Mouse (Mus musculus): Measurements from ENCODE around the gene Unc119. TPM values are rescaled to one million over a fixed set of nuclear protein-coding genes. Genes with fewer than 3 reads are reported as not detected.
A peak's percentile ranks its signal among the peaks of the same experiment; 100 is the strongest.

Gene Unc119
- total and polyA plus RNA-seq, 3 experiments: 4.6 to 16.8 (median 4.9) TPM

- DNase-seq: peak in 1 of 2 experiments; percentile 50
- WGBS: 58% methylated on average over 7 of the region's 7 CpGs
Observed at GRCm38 (mm10) chr11:78345801-78346200, 2.5 kb downstream of the Unc119 start.

GRCm38 (mm10) chr11:78346326-78347069, 3.2 kb downstream of the Unc119 start:
- intact Hi-C loops (cut with DNase I): loop anchor here (5.0 kb wide), 2 partner anchors 44 to 84 kb away; partner anchors contain the start of genes 2610507B11Rik and Spag5
- Histone ChIP-seq H3K9ac (ENCODE audit: low read depth, low read length) (no peak overlapping the region), H3K27ac (no peak overlapping the region), H3K4me1 (ENCODE audit: control insufficient read depth, insufficient read depth, low read length) (peaks cover 10% of the 10 kb centered on the region), H3K4me3 (no peak overlapping the region), H3K27me3 (ENCODE audit: control insufficient read depth, insufficient read depth, low read length) (no peaks in the 10 kb centered on the region), H3K36me3 (ENCODE audit: control insufficient read depth, insufficient read depth, low read length) (no peaks in the 10 kb centered on the region), H3K79me2 (replicated peaks; ENCODE audit: control insufficient read depth, insufficient read depth, low read length) (no peaks in the 10 kb centered on the region)
- TF ChIP-seq CTCF (IDR thresholded peaks at IDR 0.05) (no peak), EP300 (IDR thresholded peaks at IDR 0.05; ENCODE audit: insufficient read depth, low read depth, low read length) (no peak), POLR2A (IDR thresholded peaks at IDR 0.05; ENCODE audit: insufficient read depth, low read depth, low read length) (no peak)
- no peak for DNase-seq
- WGBS: 74% methylated on average over 6 of the region's 6 CpGs

More at GRCm38 (mm10) chr11:78345801-78346200, 2.5 kb downstream of the Unc119 start:
- no peaks in the 10 kb centered on the region for H3K36me3 ChIP-seq (ENCODE audit: control insufficient read depth, insufficient read depth, low read length)
- no peak overlapping the region for H3K4me3 ChIP-seq
- no peaks in the 10 kb centered on the region for H3K27me3 ChIP-seq (ENCODE audit: control insufficient read depth, insufficient read depth, low read length)
- intact Hi-C loops (cut with DNase I): loop anchor here (5.0 kb wide), 2 partner anchors 44 to 84 kb away; partner anchors contain the start of genes 2610507B11Rik and Spag5
- TF ChIP-seq POLR2A (IDR thresholded peaks at IDR 0.05; ENCODE audit: insufficient read depth, low read depth, low read length) (no peak), CTCF (IDR thresholded peaks at IDR 0.05) (no peak), EP300 (IDR thresholded peaks at IDR 0.05; ENCODE audit: insufficient read depth, low read depth, low read length) (no peak)
- no peaks in the 10 kb centered on the region for H3K79me2 ChIP-seq (replicated peaks; ENCODE audit: control insufficient read depth, insufficient read depth, low read length)
- peak overlapping the region; percentile 28 for H3K27ac ChIP-seq
- H3K9ac ChIP-seq (ENCODE audit: low read depth, low read length): no peak overlapping the region
- H3K4me1 ChIP-seq (ENCODE audit: control insufficient read depth, insufficient read depth, low read length): peaks cover 10% of the 10 kb centered on the region

- Histone ChIP-seq H3K27me3 (ENCODE audit: control insufficient read depth, insufficient read depth, low read length) (no peaks in the 10 kb centered on the region), H3K36me3 (ENCODE audit: control insufficient read depth, insufficient read depth, low read length) (no peaks in the 10 kb centered on the region), H3K4me1 (ENCODE audit: control insufficient read depth, insufficient read depth, low read length) (peaks cover 10% of the 10 kb centered on the region), H3K4me3 (no peak overlapping the region), H3K27ac (no peak overlapping the region), H3K79me2 (replicated peaks; ENCODE audit: control insufficient read depth, insufficient read depth, low read length) (no peaks in the 10 kb centered on the region), H3K9ac (ENCODE audit: low read depth, low read length) (no peak overlapping the region)
- 97% methylated on average over 10 of the region's 10 CpGs for whole genome bisulfite sequencing
- TF ChIP-seq EP300 (IDR thresholded peaks at IDR 0.05; ENCODE audit: insufficient read depth, low read depth, low read length): no peak
- TF ChIP-seq CTCF (IDR thresholded peaks at IDR 0.05): peak; percentile 98; the same call in 1 of the 2 replicates
- TF ChIP-seq POLR2A (IDR thresholded peaks at IDR 0.05; ENCODE audit: insufficient read depth, low read depth, low read length): no peak
- intact Hi-C loops (cut with DNase I): loop anchor here (5.0 kb wide), 2 partner anchors 45 to 85 kb away; partner anchors contain the start of genes 2610507B11Rik and Spag5
- DNase-seq: peak; percentile 61 to 75
Observed at GRCm38 (mm10) chr11:78347070-78347754, 3.9 kb downstream of the Unc119 start.

- Histone ChIP-seq H3K27ac (no peak overlapping the region), H3K27me3 (ENCODE audit: control insufficient read depth, insufficient read depth, low read length) (no peaks in the 10 kb centered on the region), H3K79me2 (replicated peaks; ENCODE audit: control insufficient read depth, insufficient read depth, low read length) (no peaks in the 10 kb centered on the region), H3K4me1 (ENCODE audit: control insufficient read depth, insufficient read depth, low read length) (peaks cover 10% of the 10 kb centered on the region), H3K4me3 (no peak overlapping the region), H3K36me3 (ENCODE audit: control insufficient read depth, insufficient read depth, low read length) (no peaks in the 10 kb centered on the region), H3K9ac (ENCODE audit: low read depth, low read length) (no peak overlapping the region)
- intact Hi-C loops (cut with DNase I): loop anchor here (5.0 kb wide), 2 partner anchors 46 to 86 kb away; partner anchors contain the start of genes 2610507B11Rik and Spag5
- WGBS: 86% methylated on average over 9 of the region's 9 CpGs
- peak in 1 of 2 experiments; percentile 46 for DNase-seq
- TF ChIP-seq CTCF (IDR thresholded peaks at IDR 0.05) (no peak), EP300 (IDR thresholded peaks at IDR 0.05; ENCODE audit: insufficient read depth, low read depth, low read length) (no peak), POLR2A (IDR thresholded peaks at IDR 0.05; ENCODE audit: insufficient read depth, low read depth, low read length) (no peak)
Observed at GRCm38 (mm10) chr11:78347908-78348307, 4.6 kb downstream of the Unc119 start.

- Histone ChIP-seq H3K27me3 (ENCODE audit: control insufficient read depth, insufficient read depth, low read length) (no peaks in the 10 kb centered on the region), H3K36me3 (ENCODE audit: control insufficient read depth, insufficient read depth, low read length) (no peaks in the 10 kb centered on the region), H3K4me1 (ENCODE audit: control insufficient read depth, insufficient read depth, low read length) (peaks cover 10% of the 10 kb centered on the region), H3K4me3 (no peak overlapping the region), H3K27ac (no peak overlapping the region), H3K9ac (ENCODE audit: low read depth, low read length) (no peak overlapping the region), H3K79me2 (replicated peaks; ENCODE audit: control insufficient read depth, insufficient read depth, low read length) (no peaks in the 10 kb centered on the region)
- WGBS: 86% methylated on average over 7 of the region's 7 CpGs
- no peak for TF ChIP-seq EP300 (IDR thresholded peaks at IDR 0.05; ENCODE audit: insufficient read depth, low read depth, low read length)
- no peak for TF ChIP-seq CTCF (IDR thresholded peaks at IDR 0.05)
- no peak for TF ChIP-seq POLR2A (IDR thresholded peaks at IDR 0.05; ENCODE audit: insufficient read depth, low read depth, low read length)
- intact Hi-C loops (cut with DNase I): loop anchor here (5.0 kb wide), 2 partner anchors 46 to 86 kb away; partner anchors contain the start of genes 2610507B11Rik and Spag5
- DNase-seq: no peak
Observed at GRCm38 (mm10) chr11:78348474-78348873, 5.2 kb downstream of the Unc119 start.

Data from heart, adult 2 months (tissue).